Mouse (Mus musculus) thymus, adult 2 months (tissue): ENCODE data around the gene Gtf3c6.
"Not testable (repeated sequence)": the region's sequence is repeated elsewhere in the genome, so short reads cannot be mapped to it uniquely, and the experiment has no call there.

Source experiments
- CTCF ChIP-seq: fragments of 200-500 bp; IDR thresholded peaks from 2 replicates; pipeline ENCODE4 v1.5.1; 2012; ENCODE audit warnings: mild to moderate bottlenecking, control low read depth, low read length, moderate library complexity, borderline replicate concordance; ENCODE audit not compliant: control insufficient read depth, poor library complexity, insufficient read depth; ENCODE audit errors: extremely low read depth
- POLR2A ChIP-seq: fragments of 200-500 bp; IDR thresholded peaks from 2 replicates; pipeline ENCODE4 v1.6.1; 2012; ENCODE audit warnings: mild to moderate bottlenecking, low read length, control low read depth, moderate library complexity; ENCODE audit not compliant: control insufficient read depth, poor library complexity, insufficient read depth; ENCODE audit errors: extremely low read depth

- TF ChIP-seq CTCF, POLR2A: not testable (repeated sequence)
Observed at GRCm38 (mm10) chr10:40301181-40302075, 43.5 kb upstream of the Gtf3c6 start.
